Mouse (Mus musculus): ENCODE measurements at regions not wholly inside any gene's neighbourhood (a gene's known extent, or its start where the extent isn't known, plus 50 kb on each side); places are given as distances from the start of the nearest gene placed in this dataset.

- ATAC-seq (replicated peaks; ENCODE audit: low FRiP score, low TSS enrichment, low read depth) (no peak), DNase-seq (ENCODE audit: low spot score) (no peak)
- Histone ChIP-seq H3K27ac (ENCODE audit: low read depth) (no peak overlapping the region), H3K4me2 (ENCODE audit: low read length) (no peak overlapping the region), H3K9me3 (ENCODE audit: control insufficient read depth, low read length) (no peaks in the 10 kb centered on the region), H3K36me3 (ENCODE audit: control insufficient read depth, insufficient read depth, low read length) (no peaks in the 10 kb centered on the region), H3K4me1 (replicated peaks; ENCODE audit: control insufficient read depth, insufficient read depth, low read length) (0 out of 2 replicates have a peak, but pooled peaks cover 3% of the 10 kb centered on the region), H3K4me3 (ENCODE audit: low read depth, low read length) (no peak overlapping the region), H3K27me3 (replicated peaks; ENCODE audit: control insufficient read depth, insufficient read depth, low read length) (no peaks in the 10 kb centered on the region), H3K9ac (ENCODE audit: low read length) (no peak overlapping the region)
- 94% methylated on average over 2 of the region's 2 CpGs for WGBS
Observed at GRCm38 (mm10) chr5:64678706-64679105, 124.5 kb upstream of the Klf3 start.

- 72% methylated on average over 18 of the region's 18 CpGs for WGBS
- Histone ChIP-seq H3K4me1 (replicated peaks; ENCODE audit: control insufficient read depth, insufficient read depth, low read length) (0 out of 2 replicates have a peak, but pooled peaks cover 3% of the 10 kb centered on the region), H3K4me2 (ENCODE audit: low read length) (no peak overlapping the region), H3K36me3 (ENCODE audit: control insufficient read depth, insufficient read depth, low read length) (no peaks in the 10 kb centered on the region), H3K9me3 (ENCODE audit: control insufficient read depth, low read length) (no peaks in the 10 kb centered on the region), H3K9ac (ENCODE audit: low read length) (no peak overlapping the region), H3K4me3 (ENCODE audit: low read depth, low read length) (no peak overlapping the region), H3K27me3 (replicated peaks; ENCODE audit: control insufficient read depth, insufficient read depth, low read length) (no peaks in the 10 kb centered on the region), H3K27ac (ENCODE audit: low read depth) (no peak overlapping the region)
- DNase-seq (ENCODE audit: low spot score) = no peak
- ATAC-seq (replicated peaks; ENCODE audit: low FRiP score, low TSS enrichment, low read depth) = no peak
Observed at GRCm38 (mm10) chr5:64679996-64680625, 123.1 kb upstream of the Klf3 start.

GRCm38 (mm10) chr5:64681161-64681560 is 122.0 kb upstream of the Klf3 start:
- H3K9me3 ChIP-seq (ENCODE audit: control insufficient read depth, low read length) = no peaks in the 10 kb centered on the region
- no peaks in the 10 kb centered on the region for H3K36me3 ChIP-seq (ENCODE audit: control insufficient read depth, insufficient read depth, low read length)
- no peak for ATAC-seq (replicated peaks; ENCODE audit: low FRiP score, low TSS enrichment, low read depth)
- no peak overlapping the region for H3K27ac ChIP-seq (ENCODE audit: low read depth)
- no peak overlapping the region for H3K4me2 ChIP-seq (ENCODE audit: low read length)
- no peak for DNase-seq (ENCODE audit: low spot score)
- H3K9ac ChIP-seq (ENCODE audit: low read length) = no peak overlapping the region
- 84% methylated on average over 5 of the region's 5 CpGs for WGBS
- H3K27me3 ChIP-seq (replicated peaks; ENCODE audit: control insufficient read depth, insufficient read depth, low read length) = no peaks in the 10 kb centered on the region
- H3K4me3 ChIP-seq (ENCODE audit: low read depth, low read length) = no peak overlapping the region
- 0 out of 2 replicates have a peak, but pooled peaks cover 3% of the 10 kb centered on the region for H3K4me1 ChIP-seq (replicated peaks; ENCODE audit: control insufficient read depth, insufficient read depth, low read length)

- H3K4me1 ChIP-seq (replicated peaks; ENCODE audit: control insufficient read depth, insufficient read depth, low read length) = 0 out of 2 replicates have a peak, but pooled peaks cover 3% of the 10 kb centered on the region
- H3K4me2 ChIP-seq (ENCODE audit: low read length) = no peak overlapping the region
- H3K9ac ChIP-seq (ENCODE audit: low read length) = no peak overlapping the region
- no peaks in the 10 kb centered on the region for H3K27me3 ChIP-seq (replicated peaks; ENCODE audit: control insufficient read depth, insufficient read depth, low read length)
- no peak for DNase-seq (ENCODE audit: low spot score)
- H3K36me3 ChIP-seq (ENCODE audit: control insufficient read depth, insufficient read depth, low read length) = no peaks in the 10 kb centered on the region
- no peak overlapping the region for H3K27ac ChIP-seq (ENCODE audit: low read depth)
- no peak for ATAC-seq (replicated peaks; ENCODE audit: low FRiP score, low TSS enrichment, low read depth)
- H3K9me3 ChIP-seq (ENCODE audit: control insufficient read depth, low read length) = peaks cover 4% of the 10 kb centered on the region; the same call in 1 of the 2 replicates
- no peak overlapping the region for H3K4me3 ChIP-seq (ENCODE audit: low read depth, low read length)
- 75% methylated on average over 7 of the region's 7 CpGs for WGBS
Observed at GRCm38 (mm10) chr5:64682326-64682845, 120.8 kb upstream of the Klf3 start.

GRCm38 (mm10) chr5:64683419-64683818 is 119.8 kb upstream of the Klf3 start:
- H3K4me1 ChIP-seq (replicated peaks; ENCODE audit: control insufficient read depth, insufficient read depth, low read length) = 0 out of 2 replicates have a peak, but pooled peaks cover 3% of the 10 kb centered on the region
- no peak overlapping the region for H3K4me2 ChIP-seq (ENCODE audit: low read length)
- H3K9me3 ChIP-seq (ENCODE audit: control insufficient read depth, low read length) = peaks cover 4% of the 10 kb centered on the region; the same call in 1 of the 2 replicates
- H3K27me3 ChIP-seq (replicated peaks; ENCODE audit: control insufficient read depth, insufficient read depth, low read length) = no peaks in the 10 kb centered on the region
- H3K4me3 ChIP-seq (ENCODE audit: low read depth, low read length) = no peak overlapping the region
- H3K27ac ChIP-seq (ENCODE audit: low read depth) = no peak overlapping the region
- H3K36me3 ChIP-seq (ENCODE audit: control insufficient read depth, insufficient read depth, low read length) = no peaks in the 10 kb centered on the region
- 87% methylated on average over 4 of the region's 4 CpGs for WGBS
- H3K9ac ChIP-seq (ENCODE audit: low read length) = no peak overlapping the region
- DNase-seq (ENCODE audit: low spot score) (no peak), ATAC-seq (replicated peaks; ENCODE audit: low FRiP score, low TSS enrichment, low read depth) (no peak)

GRCm38 (mm10) chr5:64684275-64684674 is 118.9 kb upstream of the Klf3 start:
- DNase-seq (ENCODE audit: low spot score) (no peak), ATAC-seq (replicated peaks; ENCODE audit: low FRiP score, low TSS enrichment, low read depth) (no peak)
- Histone ChIP-seq H3K27ac (ENCODE audit: low read depth) (no peak overlapping the region), H3K9me3 (ENCODE audit: control insufficient read depth, low read length) (peaks cover 4% of the 10 kb centered on the region; the same call in 1 of the 2 replicates), H3K4me2 (ENCODE audit: low read length) (no peak overlapping the region), H3K36me3 (ENCODE audit: control insufficient read depth, insufficient read depth, low read length) (no peaks in the 10 kb centered on the region), H3K27me3 (replicated peaks; ENCODE audit: control insufficient read depth, insufficient read depth, low read length) (no peaks in the 10 kb centered on the region), H3K9ac (ENCODE audit: low read length) (no peak overlapping the region), H3K4me3 (ENCODE audit: low read depth, low read length) (no peak overlapping the region), H3K4me1 (replicated peaks; ENCODE audit: control insufficient read depth, insufficient read depth, low read length) (0 out of 2 replicates have a peak, but pooled peaks cover 3% of the 10 kb centered on the region)
- 83% methylated on average over 5 of the region's 5 CpGs for whole genome bisulfite sequencing

GRCm38 (mm10) chr5:64690148-64690547 is 113.0 kb upstream of the Klf3 start:
- no peak for ATAC-seq (replicated peaks; ENCODE audit: low FRiP score, low TSS enrichment, low read depth)

GRCm38 (mm10) chr5:64691406-64692100 is 111.6 kb upstream of the Klf3 start:
- Histone ChIP-seq H3K27me3 (replicated peaks; ENCODE audit: control insufficient read depth, insufficient read depth, low read length) (no peaks in the 10 kb centered on the region), H3K27ac (ENCODE audit: low read depth) (no peak overlapping the region), H3K4me1 (replicated peaks; ENCODE audit: control insufficient read depth, insufficient read depth, low read length) (no peaks in the 10 kb centered on the region), H3K4me3 (ENCODE audit: low read depth, low read length) (no peak overlapping the region), H3K4me2 (ENCODE audit: low read length) (no peak overlapping the region), H3K9me3 (ENCODE audit: control insufficient read depth, low read length) (peaks cover 4% of the 10 kb centered on the region; the same call in 1 of the 2 replicates), H3K9ac (ENCODE audit: low read length) (no peak overlapping the region), H3K36me3 (ENCODE audit: control insufficient read depth, insufficient read depth, low read length) (no peaks in the 10 kb centered on the region)
- ATAC-seq (replicated peaks; ENCODE audit: low FRiP score, low TSS enrichment, low read depth) (no peak), DNase-seq (ENCODE audit: low spot score) (no peak)
- 91% methylated on average over 8 of the region's 8 CpGs for WGBS

More at GRCm38 (mm10) chr5:64690148-64690547, 113.0 kb upstream of the Klf3 start:
- no peaks in the 10 kb centered on the region for H3K27me3 ChIP-seq (replicated peaks; ENCODE audit: control insufficient read depth, insufficient read depth, low read length)
- H3K4me2 ChIP-seq (ENCODE audit: low read length) = no peak overlapping the region
- DNase-seq (ENCODE audit: low spot score) = no peak
- no peaks in the 10 kb centered on the region for H3K36me3 ChIP-seq (ENCODE audit: control insufficient read depth, insufficient read depth, low read length)
- no peak overlapping the region for H3K4me3 ChIP-seq (ENCODE audit: low read depth, low read length)
- WGBS = 86% methylated on average over 7 of the region's 7 CpGs
- no peak overlapping the region; the same call in 1 of the 2 replicates for H3K27ac ChIP-seq (ENCODE audit: low read depth)
- H3K4me1 ChIP-seq (replicated peaks; ENCODE audit: control insufficient read depth, insufficient read depth, low read length) = no peaks in the 10 kb centered on the region
- H3K9me3 ChIP-seq (ENCODE audit: control insufficient read depth, low read length) = peaks cover 4% of the 10 kb centered on the region; the same call in 1 of the 2 replicates
- no peak overlapping the region for H3K9ac ChIP-seq (ENCODE audit: low read length)
